Mouse (Mus musculus): Measurements from ENCODE around the gene Kif5c.

Kif5c gene

DNA sequence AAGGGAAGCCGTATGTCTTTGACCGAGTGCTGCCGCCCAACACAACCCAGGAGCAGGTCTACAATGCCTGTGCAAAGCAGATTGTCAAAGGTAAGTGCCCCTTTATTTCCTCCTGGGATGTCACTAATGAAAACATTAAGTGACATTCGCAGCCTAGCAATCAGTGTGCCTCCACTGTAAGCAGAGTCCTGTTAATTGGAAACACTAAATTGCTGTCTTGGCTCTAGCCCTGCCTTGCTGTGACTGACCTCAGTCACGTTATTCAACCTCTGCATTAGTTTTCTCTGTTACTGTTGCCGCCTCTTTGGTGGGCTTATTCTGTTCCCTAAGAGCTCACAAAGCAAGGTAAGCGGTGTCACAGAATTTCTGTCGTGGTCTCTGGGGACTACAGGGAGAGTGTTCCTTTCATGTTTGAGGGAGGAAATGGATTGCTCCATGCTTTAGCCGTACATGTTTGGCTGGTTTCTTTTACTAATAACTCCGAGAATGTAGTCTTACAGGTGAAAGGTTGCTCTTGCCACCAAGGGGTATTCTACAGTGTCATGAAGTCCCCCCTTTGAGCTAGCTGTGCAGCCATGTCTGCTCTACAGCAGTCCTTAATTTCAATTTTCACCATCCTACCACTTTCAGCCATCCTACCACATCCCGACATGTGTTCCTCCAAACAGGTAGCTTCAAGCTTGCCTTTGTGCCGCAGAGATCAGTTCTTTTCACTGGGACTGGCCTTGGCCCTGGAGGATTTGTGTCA is 52.8 kb downstream of the Kif5c start:
- DNase-seq (ENCODE audit: low spot score in 2 of 2), result no peak

DNA sequence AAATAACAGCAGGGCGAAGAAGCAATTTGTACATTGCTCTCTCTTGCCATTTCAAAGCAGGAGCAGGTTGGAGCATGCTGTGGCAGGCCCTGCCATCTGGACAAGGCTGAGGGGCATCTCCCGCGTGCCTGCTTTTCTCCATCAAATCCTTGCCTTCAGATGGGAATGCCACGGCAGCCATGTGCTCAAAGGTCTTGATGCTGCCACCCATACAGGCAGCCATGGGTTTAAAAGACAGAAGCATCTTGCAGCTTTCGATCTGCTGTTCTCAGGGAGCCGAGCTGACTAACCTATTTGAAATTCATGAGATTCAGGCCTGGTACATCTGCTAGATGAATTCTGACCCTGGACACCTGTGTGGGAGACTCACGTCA is 53.4 kb downstream of the Kif5c start:
- DNase-seq (ENCODE audit: low spot score in 2 of 2), result no peak

DNA sequence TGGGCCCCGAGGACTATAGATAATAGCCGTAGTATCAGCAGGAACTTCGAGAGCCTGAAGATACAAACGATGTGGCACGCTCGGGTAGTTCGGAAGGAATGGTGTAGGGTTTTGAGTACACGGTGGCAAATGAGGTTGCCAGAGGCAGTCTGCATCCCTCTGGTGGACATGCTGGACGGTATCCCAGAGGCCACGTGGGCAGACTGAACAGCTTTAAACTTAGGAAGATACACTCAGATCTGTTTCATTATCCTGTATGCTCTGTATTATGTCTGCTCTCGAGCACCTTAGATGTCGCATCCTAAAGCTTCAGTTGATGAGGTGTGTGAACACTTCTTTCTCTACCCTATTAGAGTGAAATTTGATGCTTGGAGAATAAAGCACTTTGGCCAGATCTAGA is 56.9 kb downstream of the Kif5c start:
- no peak for DNase-seq (ENCODE audit: low spot score in 2 of 2)

DNA sequence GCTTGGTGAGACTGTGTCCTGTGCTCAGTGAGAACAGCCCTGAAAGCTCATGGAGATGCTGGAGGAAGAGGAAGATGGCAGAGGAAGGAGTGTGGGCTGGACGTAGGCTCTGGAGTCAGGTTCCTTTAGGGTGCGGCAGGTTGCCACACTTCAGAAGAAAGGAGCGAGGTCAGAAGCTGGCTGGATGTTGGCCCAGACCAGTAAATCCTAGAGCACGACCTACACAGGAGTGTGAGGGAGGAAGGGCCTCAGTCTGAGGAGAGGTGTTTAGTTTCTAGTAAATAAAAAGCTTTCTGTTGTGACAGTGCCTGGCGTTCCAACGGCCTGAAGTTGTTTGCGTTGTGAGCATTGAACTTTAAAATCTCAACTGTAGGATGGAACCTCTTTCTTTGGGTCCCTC is 59.3 kb downstream of the Kif5c start:
- no peak for DNase-seq (ENCODE audit: low spot score in 2 of 2)

DNA sequence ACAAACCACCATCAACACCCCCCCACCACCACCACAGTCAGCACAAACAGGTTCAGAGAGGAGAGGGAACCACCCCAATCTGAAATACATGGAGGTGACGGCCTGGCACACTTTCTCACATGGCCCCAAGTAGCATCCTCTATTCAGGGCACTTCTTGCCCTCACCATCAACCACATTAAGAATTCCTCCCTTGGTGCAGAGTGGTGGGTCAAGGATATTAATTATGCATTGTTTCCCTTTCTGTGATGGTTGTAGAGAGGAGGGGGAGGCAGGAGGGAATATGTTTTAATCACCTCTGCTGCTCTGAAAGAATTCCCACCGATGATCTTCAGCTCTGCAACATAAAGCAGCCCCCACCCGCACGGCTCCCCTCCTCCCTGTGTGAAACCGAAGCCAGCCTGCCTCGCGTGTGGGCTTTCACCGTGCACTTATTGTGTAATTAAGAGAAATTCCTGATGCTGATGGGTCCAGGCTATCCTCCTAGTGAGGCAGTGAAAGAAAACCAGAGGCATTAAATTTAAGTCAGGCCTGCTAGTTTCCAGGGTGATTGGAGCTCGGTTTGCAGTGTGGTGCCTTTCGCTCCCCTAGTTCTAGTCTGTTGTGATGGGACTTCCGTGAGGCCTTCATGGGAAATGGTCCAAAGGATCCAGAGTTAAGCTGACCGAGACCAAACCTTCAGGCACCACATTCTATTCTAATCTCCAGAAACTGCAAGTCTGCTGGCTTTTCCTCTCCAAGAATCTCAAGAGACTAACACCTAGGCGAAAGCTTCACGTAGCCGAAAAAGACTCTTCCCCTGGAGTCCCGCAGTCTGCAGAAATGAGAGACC is 60.3 kb downstream of the Kif5c start:
- DNase-seq (ENCODE audit: low spot score in 2 of 2), result no peak

DNA sequence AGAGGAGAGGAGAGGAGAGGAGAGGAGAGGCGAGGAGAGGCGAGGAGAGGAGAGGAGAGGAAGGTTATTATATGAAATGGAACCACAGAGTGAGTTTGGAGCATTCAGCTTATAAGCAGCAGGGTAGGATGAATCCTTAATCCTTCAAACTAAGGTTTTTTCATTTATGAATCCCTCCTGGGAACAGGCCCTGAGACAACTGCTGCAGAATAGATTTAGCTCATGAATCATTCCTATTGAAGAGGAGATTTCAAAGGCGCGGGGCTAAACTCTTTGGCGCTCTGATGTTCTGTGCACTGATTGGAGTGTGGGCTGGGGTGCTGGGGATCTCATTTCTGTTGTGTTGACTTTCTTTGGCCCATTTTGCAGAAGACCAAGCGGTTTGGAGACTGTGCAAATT is 63.7 kb downstream of the Kif5c start:
- DNase-seq (ENCODE audit: low spot score in 2 of 2), result no peak

DNA sequence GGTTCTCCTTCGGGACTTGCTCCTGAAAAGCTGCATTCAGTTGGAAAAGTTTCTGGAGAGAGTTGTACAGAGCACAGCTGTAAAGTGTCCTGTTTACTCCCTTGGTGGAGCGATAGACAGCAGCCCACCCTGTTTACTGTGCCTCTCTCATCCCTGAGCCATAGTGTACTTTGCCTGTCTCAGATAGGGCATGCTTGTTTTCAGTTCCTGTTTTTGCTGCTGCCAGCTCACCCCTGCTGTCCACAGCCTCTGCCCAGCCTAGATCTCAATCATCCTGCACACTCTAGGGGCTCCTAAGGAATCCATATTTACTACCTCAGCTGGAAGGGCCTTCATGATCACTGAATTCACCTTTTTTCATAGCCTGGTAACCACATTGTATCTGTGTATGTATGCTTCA is 65.7 kb downstream of the Kif5c start:
- no peak for DNase-seq (ENCODE audit: low spot score in 2 of 2)

DNA sequence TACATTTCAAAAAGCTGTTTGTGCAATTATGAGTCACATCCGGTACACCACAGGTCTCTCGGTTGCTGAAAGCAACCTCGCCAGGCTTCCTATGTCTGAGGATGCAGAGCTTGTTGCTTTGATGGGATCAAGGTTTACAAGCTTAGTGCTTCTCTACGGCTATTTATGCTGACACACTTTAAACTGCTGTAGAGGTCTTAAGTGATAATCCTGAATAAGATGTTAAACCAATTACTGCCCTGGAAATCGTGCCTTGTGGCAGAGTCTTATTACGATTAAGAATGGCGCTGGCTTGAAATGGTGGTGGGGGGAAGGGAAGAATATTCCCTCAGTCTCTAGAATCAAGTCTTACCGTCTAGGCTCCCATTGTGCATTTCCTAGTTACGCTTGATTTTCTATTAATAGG is 71.3 kb downstream of the Kif5c start:
- no peak for DNase-seq (ENCODE audit: low spot score in 2 of 2)

DNA sequence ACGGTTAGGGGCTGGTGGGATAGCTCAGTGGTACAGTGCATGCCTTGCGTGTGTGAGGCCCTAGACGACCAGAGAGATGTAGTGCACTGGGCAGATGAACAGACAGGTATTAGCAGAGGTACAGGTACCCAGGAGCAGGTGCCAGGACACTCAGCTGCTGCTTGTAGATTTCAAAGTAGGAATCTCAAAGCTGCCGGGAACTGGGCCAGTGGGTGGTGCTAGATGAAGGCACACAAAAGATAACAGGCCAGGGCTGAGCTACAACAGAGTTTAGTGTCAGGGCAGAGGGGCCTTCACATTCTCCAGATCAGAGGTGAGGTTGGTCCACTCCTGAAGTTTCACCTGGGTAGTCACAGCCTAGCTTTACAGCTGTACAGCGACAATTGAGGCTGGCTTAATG is 72.3 kb downstream of the Kif5c start:
- no peak for DNase-seq (ENCODE audit: low spot score in 2 of 2)

DNA sequence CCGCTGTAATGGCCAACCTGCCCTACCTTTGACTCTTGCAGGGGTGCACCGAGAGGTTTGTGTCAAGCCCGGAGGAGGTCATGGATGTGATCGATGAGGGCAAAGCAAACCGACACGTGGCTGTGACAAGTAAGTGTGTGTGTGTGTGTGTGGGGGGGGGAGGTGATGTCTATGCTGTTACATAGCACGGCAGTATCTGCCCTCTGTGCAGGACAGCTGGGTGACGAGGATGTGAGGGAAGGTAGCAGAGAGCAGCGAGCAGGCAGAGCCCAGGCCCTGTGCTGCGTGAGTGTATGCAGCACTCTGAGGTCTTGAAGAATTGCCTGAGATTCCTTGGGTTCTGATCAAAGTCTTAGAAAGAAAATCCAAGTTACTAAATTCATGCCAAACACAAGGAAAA is 75.6 kb downstream of the Kif5c start:
- no peak for DNase-seq (ENCODE audit: low spot score in 2 of 2)

DNA sequence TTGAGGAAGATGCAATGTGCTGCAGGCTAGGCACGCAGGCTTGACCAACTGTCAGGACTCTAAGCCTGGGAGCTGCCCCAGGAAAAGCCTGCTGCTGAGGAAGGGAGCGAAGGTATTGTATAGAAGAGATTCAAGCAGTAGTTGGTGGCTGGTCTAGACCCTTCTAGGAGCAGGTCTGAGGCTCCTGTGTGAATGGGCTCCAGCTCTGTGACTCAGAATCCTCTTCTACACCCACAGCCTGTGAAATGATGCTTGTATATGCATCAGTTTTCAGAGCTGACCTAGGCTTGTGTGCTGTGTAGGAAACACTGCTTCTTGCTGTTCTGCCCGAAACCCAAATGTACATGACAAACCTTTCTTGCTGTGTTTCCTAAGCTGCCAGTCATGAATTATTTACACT is 76.4 kb downstream of the Kif5c start:
- no peak for DNase-seq (ENCODE audit: low spot score in 2 of 2)

DNA sequence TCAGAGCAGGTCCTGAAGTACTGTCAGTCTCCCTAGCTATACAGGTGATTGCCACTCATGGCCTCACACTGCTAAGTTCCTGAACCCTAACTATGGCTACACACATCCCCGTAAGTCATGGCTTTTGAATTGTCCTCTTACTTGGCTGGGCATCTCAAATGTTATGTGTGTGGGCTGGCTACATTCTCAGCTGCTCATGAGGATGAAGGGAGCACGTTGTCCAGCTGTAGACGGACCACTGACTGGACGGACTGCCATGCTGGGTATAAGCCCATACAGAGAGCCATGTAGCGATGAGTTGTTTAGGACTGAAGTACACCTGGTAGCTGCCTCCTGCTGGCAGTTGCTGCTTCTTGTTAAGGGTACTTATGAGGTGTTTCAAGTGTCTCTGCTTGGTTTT is 79.8 kb downstream of the Kif5c start:
- no peak for DNase-seq (ENCODE audit: low spot score in 2 of 2)

DNA sequence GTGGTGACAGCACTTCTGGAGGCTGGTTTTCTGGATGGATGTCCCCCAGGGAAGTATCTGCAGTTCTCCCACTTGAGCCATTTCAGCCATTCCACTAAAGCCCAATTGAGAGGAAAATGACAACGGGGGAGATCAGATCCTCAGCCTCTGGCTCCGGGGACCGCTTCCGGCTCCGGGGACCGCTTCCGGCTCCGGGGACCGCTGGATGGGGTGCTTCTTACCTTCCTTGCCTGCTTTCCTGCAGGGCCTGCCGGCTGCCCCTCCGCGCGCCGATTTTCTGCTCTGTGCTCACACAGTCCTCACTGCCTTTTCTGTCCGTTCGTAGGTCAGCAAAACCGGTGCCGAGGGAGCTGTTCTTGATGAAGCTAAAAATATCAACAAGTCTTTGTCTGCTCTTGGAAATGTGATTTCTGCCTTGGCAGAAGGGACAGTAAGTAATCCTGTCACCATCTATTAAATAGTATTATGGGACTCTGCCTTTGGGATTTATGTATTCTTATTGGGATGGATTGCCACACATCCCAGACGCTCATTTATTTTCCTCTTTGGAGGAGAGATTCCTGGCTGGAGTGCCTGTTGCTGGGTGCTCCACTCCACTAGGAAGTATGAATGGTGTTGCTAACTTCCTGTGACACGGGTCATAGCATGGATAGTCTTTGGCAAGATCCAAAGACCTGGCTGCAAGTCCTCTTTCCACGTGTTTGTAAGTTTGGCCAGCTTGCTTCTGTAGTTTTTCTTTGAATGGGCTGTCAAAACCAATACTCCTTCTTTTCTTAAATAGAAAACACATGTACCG is 81.3 kb downstream of the Kif5c start:
- no peak for DNase-seq (ENCODE audit: low spot score in 2 of 2)

DNA sequence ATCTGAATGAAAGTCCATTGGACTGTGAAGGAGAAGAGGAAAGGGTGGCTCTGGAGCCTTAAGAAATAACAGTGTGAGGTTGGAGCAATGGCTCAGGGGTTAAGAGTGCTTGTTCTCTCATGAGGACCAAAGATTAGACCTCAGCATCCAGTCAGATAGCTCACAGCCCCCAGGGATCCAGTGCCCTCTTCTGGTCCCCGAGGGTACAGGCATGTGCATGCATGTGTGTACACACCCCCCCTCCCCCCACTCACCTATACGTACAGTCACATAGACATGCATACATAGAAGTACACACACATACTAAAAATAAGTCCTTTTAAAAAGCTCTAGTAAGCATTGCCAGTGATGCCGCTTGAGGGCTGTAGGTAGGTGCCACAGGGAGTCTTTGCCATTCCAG is 91.1 kb downstream of the Kif5c start:
- no peak for DNase-seq (ENCODE audit: low spot score in 2 of 2)

DNA sequence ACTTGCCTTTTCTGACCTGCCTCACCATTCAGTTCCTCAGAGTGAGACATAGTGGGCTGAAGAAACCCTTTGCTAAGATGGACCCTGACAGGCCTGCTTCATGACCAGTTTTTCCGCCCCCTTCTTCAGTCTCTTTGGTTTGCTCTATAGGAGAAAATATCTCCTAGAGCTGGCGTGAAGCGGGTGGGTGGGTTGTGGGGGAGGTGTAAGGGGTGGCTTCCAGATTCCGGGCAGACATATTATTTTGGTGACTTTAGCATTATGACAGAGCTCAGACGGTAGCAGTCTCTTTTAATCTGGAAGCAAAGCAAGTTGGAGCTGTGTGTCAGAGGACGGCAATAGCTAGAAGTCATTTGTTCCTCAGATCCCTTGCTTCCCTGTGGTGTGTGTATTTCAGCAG is 92.6 kb downstream of the Kif5c start:
- no peak for DNase-seq (ENCODE audit: low spot score in 2 of 2)

DNA sequence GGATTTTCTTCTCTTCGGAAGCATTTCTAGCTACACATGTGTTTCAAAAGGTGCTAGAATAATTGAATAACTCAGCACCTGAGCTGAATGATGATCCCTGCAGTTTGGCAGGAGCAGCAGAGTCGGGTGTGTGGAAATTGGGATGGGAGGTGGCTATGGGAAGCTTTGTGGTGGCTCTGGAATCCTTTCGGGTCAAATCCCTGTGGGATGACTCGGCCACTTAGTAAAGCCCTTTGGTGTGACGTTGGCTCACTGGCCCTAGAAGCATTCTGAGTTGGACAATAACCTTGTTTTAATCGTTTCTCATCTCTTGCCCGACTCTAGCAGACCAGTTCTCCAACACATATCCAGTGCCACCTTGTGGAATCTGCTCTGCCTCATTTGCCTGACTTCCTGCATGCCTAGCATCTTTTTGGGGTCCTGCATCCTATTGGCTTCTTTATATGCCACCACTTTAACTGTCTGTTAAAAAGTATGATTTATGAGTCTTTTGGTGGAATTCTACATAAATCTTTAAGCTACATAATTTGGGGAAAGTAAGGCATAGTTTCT is 93.3 kb downstream of the Kif5c start:
- DNase-seq (ENCODE audit: low spot score in 2 of 2), result no peak

DNA sequence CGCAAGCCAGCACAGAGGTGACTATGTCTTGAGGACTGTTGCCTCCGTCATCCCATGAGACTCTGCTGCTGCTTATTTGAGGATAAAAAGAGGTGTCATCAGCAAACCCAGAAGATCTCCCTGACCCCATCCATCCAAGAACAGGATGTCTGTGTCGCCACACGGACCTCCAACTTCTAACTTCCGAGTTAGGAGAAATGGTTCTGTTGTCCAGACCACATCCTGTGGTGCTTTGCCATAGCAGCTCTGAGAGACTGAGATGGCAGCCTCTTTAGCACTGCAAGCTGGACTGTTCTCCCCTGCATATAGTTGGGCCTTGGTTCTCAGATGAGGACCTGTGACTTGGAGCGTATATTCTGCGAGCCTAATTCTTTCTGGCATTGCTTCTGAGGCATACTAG is 97.4 kb downstream of the Kif5c start:
- no peak for DNase-seq (ENCODE audit: low spot score in 2 of 2)

DNA sequence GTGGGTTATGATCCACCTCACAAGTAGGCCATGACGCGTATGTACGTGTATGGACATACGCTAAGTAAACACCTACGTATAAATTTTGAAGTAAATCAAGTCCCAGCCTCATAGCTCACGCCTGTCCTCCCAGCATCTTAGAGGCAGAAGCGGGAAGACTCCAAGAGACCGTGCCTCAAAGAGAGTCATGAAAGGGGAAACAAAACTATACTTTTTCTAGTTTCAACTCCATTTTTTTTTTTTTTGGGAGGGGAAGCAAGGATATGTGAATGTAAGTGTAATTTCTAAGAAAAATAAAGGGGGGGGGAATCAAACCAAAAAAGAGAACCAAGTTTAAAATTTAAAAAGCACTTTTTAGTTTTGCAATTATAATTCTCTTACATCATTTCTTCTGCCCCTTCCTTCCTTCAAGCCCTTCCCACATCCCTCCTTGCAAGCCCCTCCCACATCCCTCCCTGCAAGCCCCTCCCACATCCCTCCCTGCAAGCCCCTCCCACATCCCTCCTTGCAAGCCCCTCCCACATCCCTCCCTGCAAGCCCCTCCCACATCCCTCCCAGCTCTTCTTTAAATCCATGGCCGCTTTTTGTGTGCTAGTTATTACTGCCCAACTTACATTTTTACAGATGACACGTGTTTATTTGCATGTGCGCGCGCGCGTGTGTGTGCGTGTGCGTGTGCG is 98.5 kb downstream of the Kif5c start:
- DNase-seq (ENCODE audit: low spot score in 2 of 2), result no peak

DNA sequence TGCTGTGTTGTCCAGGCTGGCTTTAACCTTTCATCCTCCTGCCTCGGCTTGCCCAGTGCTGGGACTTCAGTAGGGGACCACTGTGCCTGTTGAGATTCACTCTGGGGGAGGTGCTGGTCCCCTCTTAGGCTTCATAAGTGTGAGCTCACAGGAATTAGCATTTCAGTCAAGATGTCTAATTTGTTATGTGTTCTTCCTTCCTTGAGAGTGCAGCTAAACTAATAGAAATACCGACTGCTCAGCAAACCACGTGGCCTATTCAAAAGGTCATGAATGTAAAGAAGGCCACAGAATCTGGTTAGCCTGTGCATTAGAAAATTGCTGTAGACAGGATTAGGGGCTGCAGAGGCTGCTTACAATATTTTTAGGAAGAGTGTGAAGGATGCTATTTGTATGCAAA is 99.4 kb downstream of the Kif5c start:
- DNase-seq (ENCODE audit: low spot score in 2 of 2), result no peak

DNA sequence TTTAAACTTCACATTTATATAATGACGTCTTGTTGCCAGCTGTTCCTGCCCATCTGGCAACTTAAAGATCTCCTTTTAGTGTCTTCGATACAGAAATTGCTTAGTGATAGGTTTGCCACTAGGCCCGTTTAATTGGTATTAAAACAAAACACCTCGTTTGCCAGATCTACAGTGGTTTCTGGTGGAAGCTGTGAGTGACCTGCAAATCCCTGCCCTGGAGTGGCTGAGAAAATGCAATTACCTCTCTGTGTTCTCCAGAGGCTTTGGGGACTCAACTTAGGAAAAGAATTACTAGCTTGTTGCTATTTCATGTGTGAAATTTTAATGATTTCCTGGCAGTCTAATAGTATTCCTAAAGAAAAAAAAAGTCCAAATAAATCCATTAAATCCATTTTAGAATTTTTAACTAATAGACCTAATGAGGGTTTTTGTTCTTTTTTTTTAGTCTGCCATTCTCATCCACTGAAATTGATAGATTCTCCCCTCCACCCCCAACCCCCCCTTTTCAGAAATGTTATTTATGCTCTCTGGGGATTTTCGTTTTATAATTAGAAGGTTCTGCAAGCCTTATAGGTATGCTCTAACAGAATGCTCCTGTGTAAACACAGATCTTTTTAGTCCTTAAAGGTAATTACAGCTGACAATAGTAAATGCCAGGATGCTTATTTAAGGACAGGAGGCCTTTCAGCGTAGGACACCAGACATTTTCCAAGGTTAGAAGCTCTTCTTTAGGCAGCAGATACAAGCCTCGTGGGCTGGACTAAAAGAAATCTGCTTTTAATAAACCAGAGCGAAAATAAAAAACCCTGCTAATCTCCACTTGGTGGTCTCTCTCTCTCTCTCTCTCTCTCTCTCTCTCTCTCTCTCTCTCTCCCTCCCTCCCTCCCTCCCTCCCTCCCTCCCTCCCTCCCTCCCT is 100.1 kb downstream of the Kif5c start:
- no peak for DNase-seq (ENCODE audit: low spot score in 2 of 2)

DNA sequence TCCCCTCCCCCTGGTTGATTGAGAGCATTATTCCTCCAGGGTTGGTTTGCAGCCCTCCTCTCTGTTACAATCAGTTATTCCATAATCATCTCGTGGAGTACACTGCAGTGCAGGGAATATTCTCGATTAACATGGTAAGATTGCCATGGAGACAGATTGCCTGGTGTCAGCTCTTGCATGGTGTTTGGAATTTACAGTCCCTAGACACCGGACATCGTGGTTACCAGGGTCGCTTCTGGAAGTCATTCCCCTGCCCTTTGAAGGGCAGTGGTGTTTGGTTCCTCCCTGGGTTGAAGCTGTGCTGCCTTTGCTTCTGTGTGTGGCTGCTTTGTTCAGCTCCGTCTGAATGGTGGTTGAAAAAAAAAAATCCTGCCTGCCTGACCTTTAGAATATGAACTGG is 100.8 kb downstream of the Kif5c start:
- no peak for DNase-seq (ENCODE audit: low spot score in 2 of 2)
